Mouse (Mus musculus): Measurements from ENCODE around the gene Dnah8.

DNA sequence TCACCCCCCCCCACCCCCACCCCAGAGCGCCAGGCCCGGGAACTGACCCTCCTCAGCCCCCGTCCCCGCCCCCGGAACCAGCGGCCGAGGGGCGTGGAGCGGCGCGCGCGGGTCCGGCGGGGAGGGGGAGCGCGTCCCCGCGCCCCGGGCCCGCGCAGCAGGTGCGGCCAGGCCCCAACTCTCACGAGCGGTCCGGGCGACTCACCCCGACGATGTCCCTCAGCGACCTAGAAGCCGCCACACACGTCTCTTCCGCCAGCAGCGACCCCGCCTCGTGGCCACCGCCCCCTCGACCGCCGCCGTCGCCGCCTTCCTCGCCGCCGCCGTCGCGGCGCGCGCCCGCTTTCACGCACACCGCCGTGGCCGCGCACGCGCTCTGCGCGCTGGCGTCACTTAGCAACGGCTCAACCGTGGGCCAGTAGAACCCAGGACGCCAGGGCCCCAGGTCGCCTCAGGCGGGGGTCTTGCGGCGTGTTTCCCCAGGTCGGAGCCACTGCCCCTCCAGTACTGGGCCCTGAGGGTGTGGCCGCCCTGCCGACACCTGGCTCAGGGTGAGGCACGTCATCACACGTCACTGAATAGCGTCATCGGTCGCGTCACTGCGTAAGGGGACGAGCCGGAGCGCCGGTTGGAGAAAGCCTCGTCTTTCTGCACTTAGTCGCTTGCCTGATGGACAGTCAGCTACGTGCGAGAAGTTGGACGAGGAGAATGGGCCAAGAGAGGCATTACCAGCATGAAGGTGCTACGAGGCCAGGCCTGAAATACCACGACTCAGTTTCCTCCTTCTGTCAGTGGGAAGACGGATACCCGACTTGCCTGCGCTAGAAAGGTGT, 48.0 kb upstream of the Dnah8 start, which contains the start of gene Btbd9:
- 0 out of 6 replicates have a peak, but pooled peaks of 1 of the 3 experiments have one; percentile 0 for TF ChIP-seq CTCF (IDR thresholded peaks at IDR 0.05 in 2 of 3, conservative IDR thresholded peaks at IDR 0.05 in 1 of 3; ENCODE audit: control insufficient read depth in 1 of 3, insufficient read depth in 1 of 3, low read depth in 2 of 3, low read length in 3 of 3, poor library complexity in 1 of 3, severe bottlenecking in 1 of 3)
- no peak for TF ChIP-seq ZNF384 (IDR thresholded peaks at IDR 0.05; ENCODE audit: low read depth, low read length)
- no peak for TF ChIP-seq ZC3H11A (IDR thresholded peaks at IDR 0.05; ENCODE audit: low read depth, low read length)
- peak; percentile 92 for TF ChIP-seq NELFE (IDR thresholded peaks at IDR 0.05; ENCODE audit: low read depth, low read length)
- peak; percentile 99 for TF ChIP-seq POLR2AphosphoS2 (IDR thresholded peaks at IDR 0.05; ENCODE audit: low read length)
- peak; percentile 35; the same call in 1 of the 2 replicates for TF ChIP-seq USF1 (IDR thresholded peaks at IDR 0.05; ENCODE audit: low read depth, low read length)
- TF ChIP-seq POLR2A (IDR thresholded peaks at IDR 0.05; ENCODE audit: control insufficient read depth in 1 of 2, insufficient read depth in 1 of 2, low read depth in 1 of 2, low read length in 2 of 2, poor library complexity in 1 of 2): peak; percentile 93 to 99
- no peak for TF ChIP-seq MAFK (IDR thresholded peaks at IDR 0.05; ENCODE audit: borderline replicate concordance, low read depth, low read length)
- TF ChIP-seq JUND (IDR thresholded peaks at IDR 0.05; ENCODE audit: low read depth, low read length): no peak
- peak; percentile 83 for TF ChIP-seq HCFC1 (IDR thresholded peaks at IDR 0.05; ENCODE audit: low read depth, low read length)
- TF ChIP-seq NRF1 (IDR thresholded peaks at IDR 0.05; ENCODE audit: insufficient read depth, low read depth, low read length, poor library complexity, severe bottlenecking): peak; percentile 73
- no peak for TF ChIP-seq SMC3 (IDR thresholded peaks at IDR 0.05; ENCODE audit: low read depth, low read length)

All from MEL (cell line).